Mouse (Mus musculus): ENCODE data around the gene Dock8. TPM values are rescaled to one million over a fixed set of nuclear protein-coding genes. Genes with fewer than 3 reads are reported as not detected.
A peak's percentile ranks its signal among the peaks of the same experiment; 100 is the strongest.

Gene Dock8
- total and polyA plus RNA-seq, 2 experiments from 2014 or later = 1.1 to 2.9 TPM

- no peaks in the 10 kb centered on the region for H3K27me3 ChIP-seq (ENCODE audit: insufficient read depth, low read length)
- WGBS = 49% methylated on average over 4 of the region's 4 CpGs
- DNase-seq (ENCODE audit: low spot score) = no peak
These were observed 231.6 kb downstream of the Dock8 start for GRCm38 (mm10) chr19:25230975-25231334.

GRCm38 (mm10) chr19:25232032-25232431, 232.7 kb downstream of the Dock8 start:
- DNase-seq (ENCODE audit: low spot score) (no peak), ATAC-seq (no peak)
- Histone ChIP-seq H3K27me3 (ENCODE audit: insufficient read depth, low read length) (no peaks in the 10 kb centered on the region), H3K36me3 (ENCODE audit: insufficient read depth, low read length) (no peaks in the 10 kb centered on the region), H3K9me3 (ENCODE audit: low read length) (no peaks in the 10 kb centered on the region), H3K4me1 (ENCODE audit: insufficient read depth, low read length) (no peaks in the 10 kb centered on the region), H3K9ac (replicated peaks; ENCODE audit: low read length) (no peak overlapping the region), H3K4me2 (ENCODE audit: low read depth, low read length) (no peak overlapping the region), H3K4me3 (ENCODE audit: low read length) (no peak overlapping the region), H3K27ac (no peak overlapping the region)
- no peak for TF ChIP-seq CTCF (IDR thresholded peaks at IDR 0.05; ENCODE audit: low read depth)
- WGBS = 62% methylated on average over 10 of the region's 10 CpGs

More at GRCm38 (mm10) chr19:25230975-25231334, 231.6 kb downstream of the Dock8 start:
- no peak overlapping the region for H3K9ac ChIP-seq (replicated peaks; ENCODE audit: low read length)
- H3K4me3 ChIP-seq (ENCODE audit: low read length) = no peak overlapping the region
- H3K4me2 ChIP-seq (ENCODE audit: low read depth, low read length) = no peak overlapping the region
- H3K9me3 ChIP-seq (ENCODE audit: low read length) = no peaks in the 10 kb centered on the region
- TF ChIP-seq CTCF (IDR thresholded peaks at IDR 0.05; ENCODE audit: low read depth) = no peak
- ATAC-seq = no peak
- H3K4me1 ChIP-seq (ENCODE audit: insufficient read depth, low read length) = no peaks in the 10 kb centered on the region
- no peaks in the 10 kb centered on the region for H3K36me3 ChIP-seq (ENCODE audit: insufficient read depth, low read length)
- H3K27ac ChIP-seq = no peak overlapping the region

- Histone ChIP-seq H3K4me1 (ENCODE audit: insufficient read depth, low read length) (peaks cover 9% of the 10 kb centered on the region; the same call in 1 of the 2 replicates), H3K27me3 (ENCODE audit: insufficient read depth, low read length) (no peaks in the 10 kb centered on the region), H3K9me3 (ENCODE audit: low read length) (no peaks in the 10 kb centered on the region), H3K4me2 (ENCODE audit: low read depth, low read length) (peak within 1 kb of the TSS; percentile 98), H3K4me3 (ENCODE audit: low read length) (peak within 1 kb of the TSS; percentile 73), H3K9ac (replicated peaks; ENCODE audit: low read length) (peak within 1 kb of the TSS; percentile 54), H3K27ac (peak within 1 kb of the TSS; percentile 60), H3K36me3 (ENCODE audit: insufficient read depth, low read length) (no peaks in the 10 kb centered on the region)
- no peak for TF ChIP-seq CTCF (IDR thresholded peaks at IDR 0.05; ENCODE audit: low read depth)
- peak; percentile 87 for ATAC-seq
- WGBS = 1% methylated on average over 76 of the region's 76 CpGs
- peak; percentile 70 for DNase-seq (ENCODE audit: low spot score)
These were observed 237.5 kb downstream of the Dock8 start, which contains the start of gene Kank1 for GRCm38 (mm10) chr19:25236596-25237491. Gene Kank1, plus strand, starts transcription at chr19:25236975.

- peak overlapping the region; percentile 98 for H3K4me2 ChIP-seq (ENCODE audit: low read depth, low read length)
- peak overlapping the region; percentile 73 for H3K4me3 ChIP-seq (ENCODE audit: low read length)
- H3K9me3 ChIP-seq (ENCODE audit: low read length) = no peaks in the 10 kb centered on the region
- TF ChIP-seq CTCF (IDR thresholded peaks at IDR 0.05; ENCODE audit: low read depth) = peak; percentile 57
- peaks cover 9% of the 10 kb centered on the region; the same call in 1 of the 2 replicates for H3K4me1 ChIP-seq (ENCODE audit: insufficient read depth, low read length)
- peak overlapping the region; percentile 60; the same call in 1 of the 2 replicates for H3K27ac ChIP-seq
- H3K27me3 ChIP-seq (ENCODE audit: insufficient read depth, low read length) = no peaks in the 10 kb centered on the region
- WGBS = 1% methylated on average over 35 of the region's 35 CpGs
- ATAC-seq = peak; percentile 61; the same call in 1 of the 2 replicates
- H3K36me3 ChIP-seq (ENCODE audit: insufficient read depth, low read length) = no peaks in the 10 kb centered on the region
- H3K9ac ChIP-seq (replicated peaks; ENCODE audit: low read length) = peak overlapping the region; percentile 54
- DNase-seq (ENCODE audit: low spot score) = peak; percentile 69
These were observed 238.2 kb downstream of the Dock8 start for GRCm38 (mm10) chr19:25237492-25238040.

GRCm38 (mm10) chr19:25238121-25238520, 238.8 kb downstream of the Dock8 start:
- H3K9ac ChIP-seq (replicated peaks; ENCODE audit: low read length) = peak overlapping the region; percentile 35; the same call in 1 of the 2 replicates
- DNase-seq (ENCODE audit: low spot score) (no peak), ATAC-seq (no peak)
- no peak overlapping the region; the same call in 1 of the 2 replicates for H3K27ac ChIP-seq
- 4% methylated on average over 13 of the region's 13 CpGs for WGBS
- H3K4me2 ChIP-seq (ENCODE audit: low read depth, low read length) = peak overlapping the region; percentile 98
- no peak for TF ChIP-seq CTCF (IDR thresholded peaks at IDR 0.05; ENCODE audit: low read depth)
- peak overlapping the region; percentile 73 for H3K4me3 ChIP-seq (ENCODE audit: low read length)
- H3K4me1 ChIP-seq (ENCODE audit: insufficient read depth, low read length) = peaks cover 9% of the 10 kb centered on the region; the same call in 1 of the 2 replicates
- H3K27me3 ChIP-seq (ENCODE audit: insufficient read depth, low read length) = no peaks in the 10 kb centered on the region
- no peaks in the 10 kb centered on the region for H3K9me3 ChIP-seq (ENCODE audit: low read length)
- H3K36me3 ChIP-seq (ENCODE audit: insufficient read depth, low read length) = no peaks in the 10 kb centered on the region

- peaks cover 5% of the 10 kb centered on the region; the same call in 1 of the 2 replicates for H3K4me1 ChIP-seq (ENCODE audit: insufficient read depth, low read length)
- H3K27me3 ChIP-seq (ENCODE audit: insufficient read depth, low read length) = no peaks in the 10 kb centered on the region
- ATAC-seq = no peak
- no peaks in the 10 kb centered on the region for H3K9me3 ChIP-seq (ENCODE audit: low read length)
- no peaks in the 10 kb centered on the region for H3K36me3 ChIP-seq (ENCODE audit: insufficient read depth, low read length)
- no peak for DNase-seq (ENCODE audit: low spot score)
- TF ChIP-seq CTCF (IDR thresholded peaks at IDR 0.05; ENCODE audit: low read depth) = no peak
- 84% methylated on average over 4 of the region's 4 CpGs for WGBS
- H3K4me2 ChIP-seq (ENCODE audit: low read depth, low read length) = no peak overlapping the region
- no peak overlapping the region for H3K9ac ChIP-seq (replicated peaks; ENCODE audit: low read length)
- H3K4me3 ChIP-seq (ENCODE audit: low read length) = no peak overlapping the region
- no peak overlapping the region for H3K27ac ChIP-seq
These were observed 244.2 kb downstream of the Dock8 start for GRCm38 (mm10) chr19:25243566-25243965.

All from hindbrain, postnatal 0 days (tissue).